Mouse (Mus musculus) urinary bladder, postnatal 4 days (tissue): ENCODE results near the gene Tcp11.

Experiments used
- DNase-seq, 2 experiments: peaks; one replicate each; pipeline ENCODE4 v3.0.0; 2021 to 2022; ENCODE audit warnings: low spot score in 2 of 2

Gene Tcp11

DNA sequence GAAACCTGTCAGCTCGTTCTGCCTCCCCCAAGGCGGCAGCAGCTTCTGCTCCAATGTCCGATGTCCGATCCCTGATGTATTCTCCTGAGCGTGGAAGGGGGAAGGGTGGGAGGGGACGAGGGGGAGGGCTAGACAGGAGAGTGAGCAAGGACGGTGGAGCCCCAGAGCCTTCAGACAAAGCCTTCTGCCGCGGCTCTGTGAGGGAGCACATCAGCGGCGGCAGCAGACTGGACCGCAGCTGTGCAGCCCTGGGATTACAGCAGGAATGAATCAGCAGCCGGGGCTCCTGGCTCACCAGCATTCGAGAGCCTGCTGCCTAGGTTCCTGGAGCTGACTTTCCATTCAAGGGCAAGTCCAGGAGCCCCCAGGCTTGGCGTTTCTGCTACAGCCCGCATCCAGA, 39.8 kb downstream of the Tcp11 start:
- DNase-seq: no peak

DNA sequence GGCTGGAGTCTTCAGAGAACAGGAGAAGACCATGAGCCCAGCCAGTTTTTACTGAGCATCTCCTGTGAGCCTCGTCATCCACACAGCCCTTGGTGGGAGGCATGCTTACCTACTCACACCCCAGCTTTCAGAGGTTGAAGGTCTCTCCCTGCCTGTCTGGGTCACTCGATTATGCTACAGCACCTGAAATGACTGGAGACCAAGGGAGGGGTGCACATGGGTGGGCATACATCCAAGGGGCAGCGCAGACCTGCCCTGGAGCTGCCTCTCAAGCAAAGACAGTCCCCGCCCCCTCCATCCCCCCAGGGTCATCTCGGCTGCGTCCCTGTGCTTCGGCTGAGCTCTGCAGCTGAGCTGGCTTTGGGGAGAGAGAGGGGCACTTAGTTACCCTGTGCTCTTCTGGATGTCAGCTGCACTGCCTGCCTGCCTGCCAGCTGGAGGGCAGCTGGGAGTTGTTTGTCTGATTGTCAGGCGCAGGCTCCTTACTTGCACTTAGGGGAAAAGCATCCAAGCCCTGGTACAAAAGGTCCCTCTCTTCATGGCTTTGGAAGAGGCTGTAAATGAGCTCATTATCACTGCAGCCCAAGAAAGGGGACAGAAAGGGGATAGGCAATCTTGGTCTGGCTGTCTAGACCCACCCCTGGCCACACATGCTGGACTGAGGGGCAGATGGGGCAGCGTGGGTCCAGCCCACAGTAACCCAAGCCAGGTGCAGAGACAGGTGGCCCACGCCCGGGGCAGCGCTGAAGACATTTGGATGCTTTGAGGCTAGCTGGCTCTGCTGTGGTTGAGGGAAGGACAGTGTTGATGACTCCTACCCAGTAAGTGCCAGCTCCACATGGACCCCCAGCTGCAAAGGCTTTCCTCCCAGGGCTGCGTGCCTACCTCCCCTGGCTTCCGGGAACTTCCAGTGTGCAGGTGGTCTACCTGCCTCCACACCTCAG, 43.4 kb downstream of the Tcp11 start:
- no peak for DNase-seq

DNA sequence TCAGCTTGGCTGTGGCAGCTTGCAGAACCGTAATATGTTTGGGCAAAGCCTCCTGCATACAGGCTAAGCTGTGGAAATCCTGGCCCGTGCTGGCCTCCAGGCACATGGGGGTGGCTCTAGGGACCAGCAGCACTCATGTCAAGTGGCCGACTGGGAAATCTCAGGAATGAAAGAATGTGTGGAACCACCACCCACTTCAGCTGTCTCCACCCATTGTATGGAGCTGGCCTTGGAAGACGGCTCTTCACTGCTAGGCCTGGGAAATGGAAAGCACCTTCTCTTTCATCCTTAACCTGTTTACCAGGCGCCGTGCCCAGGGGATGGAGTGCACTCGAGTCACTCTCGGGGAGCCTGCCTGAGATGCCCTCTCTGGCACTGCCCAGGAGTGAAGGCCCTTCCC, 45.5 kb downstream of the Tcp11 start:
- no peak for DNase-seq

DNA sequence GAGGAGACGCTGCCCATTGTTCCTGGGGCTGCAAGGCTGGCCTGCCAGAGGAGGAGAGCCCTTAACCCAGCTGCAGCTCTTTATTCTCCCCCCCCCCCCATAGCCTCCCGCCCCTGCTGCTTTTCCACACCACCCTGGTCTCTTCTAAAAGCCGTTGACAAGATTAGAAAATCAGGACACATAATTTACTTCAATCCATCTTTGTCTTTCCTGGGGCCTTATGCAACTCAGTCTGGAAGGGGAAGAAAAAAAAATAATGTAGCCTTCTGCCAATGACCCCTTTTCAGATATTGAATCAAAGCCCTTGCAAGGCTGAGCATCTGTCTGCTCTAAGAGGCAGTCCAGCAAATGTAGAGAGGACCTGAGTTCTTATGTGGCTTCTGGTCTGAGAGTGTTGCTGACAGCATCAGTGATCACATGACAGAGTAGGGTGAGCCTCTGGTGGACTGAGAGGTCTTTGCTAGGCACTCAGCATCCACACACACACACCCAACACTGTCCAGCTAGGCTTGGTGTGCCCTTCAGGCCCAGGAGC, 47.3 kb downstream of the Tcp11 start:
- DNase-seq: no peak

DNA sequence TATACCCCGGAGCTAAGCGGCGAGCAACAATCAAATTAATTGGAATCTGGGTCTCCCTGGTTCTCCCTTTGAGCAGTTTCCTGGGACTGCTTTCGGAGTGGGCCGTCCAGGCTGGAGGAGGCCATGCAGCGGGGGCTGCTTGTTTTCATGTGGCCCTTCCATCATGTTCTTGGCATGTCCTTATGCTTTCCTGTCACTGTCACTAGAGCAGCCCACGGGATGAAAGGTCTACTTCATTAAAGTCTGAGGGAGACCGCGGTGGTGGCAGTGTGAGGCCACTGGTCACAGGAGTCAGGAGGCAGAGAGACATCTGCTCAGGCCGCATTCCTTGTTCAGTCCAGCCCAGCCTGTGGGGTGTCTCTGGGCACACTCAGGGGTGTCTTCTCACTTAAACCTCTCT, 48.2 kb downstream of the Tcp11 start:
- no peak for DNase-seq

DNA sequence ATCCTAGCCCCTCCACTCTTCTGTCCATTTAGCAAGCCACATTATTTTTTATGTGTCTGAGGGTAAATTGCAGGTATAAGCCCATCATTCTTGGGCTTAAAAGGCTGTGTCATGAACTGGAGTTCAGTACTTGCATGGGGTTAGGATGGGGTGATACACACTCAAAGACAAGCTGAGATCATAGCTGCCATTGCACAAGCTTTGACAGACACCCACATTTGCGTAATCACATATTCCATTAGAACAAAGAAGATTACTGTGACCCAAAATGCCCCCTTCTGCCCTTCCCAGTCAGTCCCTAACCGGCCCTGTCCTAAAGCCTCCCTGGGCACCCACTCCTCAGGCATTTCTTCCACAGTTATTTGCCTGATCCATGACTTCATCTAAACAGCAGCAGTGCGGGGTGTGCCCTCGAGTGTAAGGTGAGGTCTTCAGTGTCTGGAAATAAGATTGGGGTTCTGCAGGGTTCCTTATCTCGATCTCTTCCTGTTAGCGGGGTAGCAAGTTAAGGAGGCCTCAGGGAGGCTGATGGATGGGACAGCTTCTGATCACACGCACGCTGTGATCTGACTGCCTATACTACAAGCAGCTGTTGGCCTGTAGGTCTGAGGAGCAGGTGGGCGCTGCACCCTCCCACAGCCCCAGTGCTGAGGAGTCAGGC, 49.0 kb downstream of the Tcp11 start:
- no peak for DNase-seq

DNA sequence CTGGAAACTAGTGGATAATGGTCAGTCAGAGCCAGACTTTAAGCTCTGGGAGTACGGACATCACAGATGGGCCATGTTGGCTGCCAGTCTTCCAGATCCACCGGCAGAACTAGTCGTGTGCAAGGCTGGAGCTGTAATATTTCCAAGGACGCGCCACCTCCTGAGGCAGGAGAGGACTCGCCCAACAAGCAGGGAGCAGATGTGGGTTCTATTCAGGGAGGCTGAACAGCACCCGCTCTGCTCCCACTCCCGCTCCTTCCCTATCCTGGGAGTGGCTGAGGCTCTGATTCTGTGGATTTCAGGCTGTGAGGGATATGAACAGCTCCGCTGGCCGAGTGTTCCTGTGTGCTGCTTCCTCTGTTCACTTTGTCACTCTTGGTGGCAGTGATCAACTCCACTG, 50.0 kb downstream of the Tcp11 start:
- DNase-seq: no peak

DNA sequence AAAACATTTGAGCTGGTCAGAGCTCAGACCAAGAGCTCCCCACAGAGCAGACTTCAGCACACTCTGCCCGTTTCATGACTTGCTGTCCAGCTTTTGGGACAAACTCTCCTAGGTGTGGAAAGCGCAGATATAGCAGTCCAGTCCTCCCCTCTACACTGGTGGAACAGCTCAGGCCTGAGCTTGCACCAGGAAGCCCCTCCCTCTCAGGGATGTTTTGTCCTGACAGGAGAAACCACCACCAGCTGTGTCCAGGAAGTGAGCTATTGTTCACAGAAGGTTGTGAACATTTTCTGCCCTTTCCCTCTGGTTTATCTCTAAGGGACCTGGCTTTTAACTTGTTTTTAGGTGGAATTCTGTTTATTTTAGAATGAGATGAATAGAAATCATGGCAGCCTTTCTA, 51.1 kb downstream of the Tcp11 start:
- no peak for DNase-seq

DNA sequence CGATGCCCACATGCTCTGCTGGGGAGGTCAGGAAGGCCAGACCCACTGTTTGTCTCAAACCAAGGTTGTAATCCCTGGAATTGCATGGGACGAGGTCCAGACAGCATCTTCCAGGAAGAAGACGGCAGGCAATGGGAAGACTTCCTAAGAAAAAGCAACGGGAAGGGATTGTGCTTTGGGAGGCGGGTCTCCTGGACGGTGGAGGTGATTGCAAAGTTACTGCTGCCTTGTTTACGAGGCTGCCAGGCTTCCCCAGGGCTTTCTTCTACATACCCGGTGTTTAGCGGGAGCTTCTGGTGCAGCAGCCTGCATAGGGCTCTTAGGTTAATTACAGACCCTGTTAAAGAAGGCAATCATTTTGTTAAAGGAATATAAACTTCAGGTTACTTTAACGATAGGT, 52.2 kb downstream of the Tcp11 start:
- DNase-seq: no peak

DNA sequence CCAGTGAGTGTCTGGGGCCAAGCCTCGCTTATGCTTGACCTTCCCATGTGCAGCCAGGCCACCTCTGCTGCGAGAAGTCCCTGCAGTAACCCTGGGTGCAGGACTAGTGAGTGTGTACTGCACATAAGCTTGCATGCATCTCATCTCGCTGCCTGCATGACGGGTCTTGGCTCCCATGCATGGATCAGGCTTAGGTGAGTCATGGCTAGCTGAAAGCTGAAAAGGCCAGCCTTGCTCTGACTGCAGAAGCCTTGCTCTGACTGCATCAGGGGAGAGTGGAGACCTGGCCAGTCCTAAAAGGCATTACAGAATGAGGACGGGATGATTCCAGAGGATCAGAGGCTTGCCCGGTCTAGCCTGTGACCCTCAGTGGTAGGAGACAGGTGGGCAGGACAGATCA, 53.2 kb downstream of the Tcp11 start:
- no peak for DNase-seq

DNA sequence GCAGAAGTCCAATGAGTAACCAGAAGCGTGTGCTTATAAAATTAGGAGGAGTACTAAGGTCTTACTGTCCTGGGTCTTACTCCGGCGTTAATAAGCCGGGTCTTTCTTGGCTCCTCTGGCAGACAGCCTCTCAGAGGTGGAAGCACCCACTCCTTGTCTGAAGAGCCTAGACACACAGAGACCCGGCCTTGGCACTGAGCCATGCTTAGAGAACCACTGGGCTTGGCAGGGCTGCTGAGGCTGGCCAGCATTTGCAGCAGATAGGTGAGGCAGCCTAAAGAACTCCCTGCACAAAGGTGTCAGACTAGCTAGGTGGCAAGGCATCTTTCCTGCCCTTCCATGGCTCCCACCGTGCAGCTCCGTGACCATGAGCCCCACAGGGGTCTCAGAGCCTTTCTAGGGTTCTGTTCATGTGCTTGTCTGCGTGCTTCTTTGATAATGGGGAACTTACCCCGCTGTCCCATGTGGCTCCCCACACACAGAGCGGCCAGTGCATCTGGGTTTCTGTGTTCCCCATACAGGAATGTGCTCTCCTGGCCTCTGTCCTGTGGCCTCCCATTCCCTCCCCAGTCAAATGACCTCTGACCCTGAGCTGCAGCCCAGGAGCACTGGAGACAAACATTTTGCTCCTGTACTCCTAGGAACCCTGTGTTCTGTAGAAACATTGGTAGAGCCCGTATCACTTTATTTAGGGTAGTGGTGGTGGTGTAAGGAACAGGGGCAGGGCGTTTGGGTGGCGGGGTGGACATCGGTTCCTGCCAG, 54.1 kb downstream of the Tcp11 start:
- DNase-seq: no peak

DNA sequence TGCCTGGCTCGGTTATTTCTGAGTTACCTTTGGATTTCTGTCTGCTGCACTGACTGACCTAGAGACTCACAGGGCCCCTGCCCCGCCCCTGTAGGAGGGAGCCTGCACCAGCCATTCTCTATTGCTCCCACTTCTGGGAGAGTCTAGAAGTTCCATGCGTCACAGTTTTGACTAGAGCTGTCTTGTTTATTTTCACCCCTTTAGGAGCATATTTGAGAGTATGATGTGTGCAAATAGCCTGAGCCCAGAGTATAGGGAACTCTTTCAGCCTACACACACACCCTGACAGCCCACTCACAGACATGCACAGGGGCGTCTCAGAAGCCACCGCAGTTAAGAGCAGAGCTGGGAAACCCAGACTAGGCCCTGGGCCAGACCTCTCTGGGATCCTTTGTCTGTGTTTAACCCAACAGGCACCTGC, 54.9 kb downstream of the Tcp11 start:
- no peak for DNase-seq

DNA sequence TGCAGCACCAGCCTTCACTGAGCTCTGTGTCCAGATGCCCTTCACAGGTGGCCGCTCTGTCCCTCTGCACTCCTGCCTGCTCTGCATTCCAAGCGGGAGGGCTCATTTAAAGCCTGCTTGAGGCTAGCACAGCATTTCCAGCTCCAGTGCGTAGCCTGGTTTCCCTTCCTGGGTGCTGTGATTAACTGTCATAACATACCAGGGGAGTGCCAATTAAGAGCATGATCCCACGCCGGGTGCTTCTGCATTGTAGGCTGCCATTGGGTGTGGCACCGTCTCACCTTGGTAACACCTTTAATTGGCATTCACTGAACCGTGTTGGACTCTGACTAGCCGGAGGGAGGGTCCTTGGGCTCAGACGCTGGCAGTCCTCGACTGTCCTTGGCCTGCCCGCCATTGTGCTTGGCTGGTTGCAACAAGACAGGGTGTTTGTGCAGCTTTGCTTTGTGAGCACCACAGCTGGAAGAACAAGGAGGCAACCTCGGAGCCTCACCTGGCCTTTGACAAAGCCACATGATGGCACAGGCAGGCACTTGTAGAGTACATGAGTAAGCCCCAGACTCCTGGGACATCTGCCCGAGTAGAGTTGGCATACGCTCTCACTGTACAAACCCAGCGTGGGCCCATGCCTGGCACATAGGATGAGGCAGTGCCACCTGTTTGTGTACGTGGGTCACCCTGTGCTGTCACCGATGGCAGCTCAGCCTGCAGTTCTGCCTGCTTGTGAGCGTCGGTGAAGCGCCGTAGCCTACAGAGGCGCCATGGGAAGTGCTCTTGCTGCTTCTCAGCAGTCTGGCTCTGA, 57.4 kb downstream of the Tcp11 start:
- no peak for DNase-seq

DNA sequence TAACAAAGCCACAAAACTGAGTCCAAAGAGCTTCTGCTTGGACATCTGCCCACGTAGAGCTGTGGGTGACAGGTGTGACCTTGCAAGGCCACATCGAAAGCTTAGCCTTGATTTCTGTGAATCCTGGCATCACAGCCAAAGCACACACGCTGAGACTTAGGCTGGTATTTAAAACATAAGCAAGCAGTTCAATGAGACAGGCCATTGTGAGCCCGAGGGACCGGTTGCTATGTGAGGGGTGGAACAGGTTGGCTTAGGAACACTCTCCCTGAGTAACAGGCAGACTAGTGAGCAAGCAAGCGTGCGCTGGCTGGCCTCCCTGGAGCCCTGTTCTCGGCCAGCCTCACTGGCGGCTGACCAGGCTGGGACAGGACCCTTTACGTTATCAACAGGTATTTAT, 58.5 kb downstream of the Tcp11 start:
- DNase-seq: no peak

DNA sequence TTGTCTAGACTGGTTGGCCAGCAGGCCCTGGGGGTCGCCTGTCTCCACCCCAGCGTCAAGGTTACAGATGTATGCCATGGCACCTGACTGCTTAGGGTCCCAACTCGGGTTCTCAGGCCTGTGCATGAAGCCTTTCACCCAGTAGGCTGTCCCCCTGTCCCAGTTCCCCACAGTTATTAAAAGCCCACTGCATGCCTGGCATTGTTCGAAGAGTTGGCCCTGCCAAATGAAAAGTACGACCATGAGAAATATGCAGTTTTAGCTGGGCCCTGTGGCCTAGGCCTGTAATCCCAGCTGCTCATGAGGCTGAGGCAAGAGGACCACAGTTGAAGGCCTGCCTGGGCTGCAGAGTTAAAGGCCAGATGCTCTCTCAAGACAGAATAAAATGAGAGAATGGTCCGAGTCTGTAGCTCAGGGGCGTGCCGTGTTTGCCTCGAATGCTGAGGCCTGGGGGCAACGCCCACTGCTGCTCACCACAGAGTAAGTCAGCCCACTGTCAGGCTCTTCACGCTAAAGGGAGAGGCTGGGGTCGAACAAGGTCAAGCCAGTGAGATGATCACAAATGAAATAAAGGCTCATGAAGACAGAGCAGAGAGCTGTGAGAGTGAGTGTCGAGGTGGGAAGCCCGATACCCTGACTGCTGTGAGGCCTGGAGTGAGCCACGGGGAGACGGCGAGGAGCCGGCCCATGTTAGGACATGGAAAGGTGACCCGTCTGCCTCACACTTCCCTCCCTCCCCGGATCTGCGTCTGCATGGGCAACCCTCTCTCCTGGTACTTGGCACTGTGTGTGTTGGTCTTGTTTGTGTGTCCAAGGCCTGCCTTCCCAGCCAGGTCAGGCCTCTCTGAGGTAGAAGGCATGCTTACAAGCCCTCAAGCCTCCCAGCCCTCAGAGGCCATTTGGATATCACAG, 60.4 kb downstream of the Tcp11 start:
- no peak for DNase-seq

DNA sequence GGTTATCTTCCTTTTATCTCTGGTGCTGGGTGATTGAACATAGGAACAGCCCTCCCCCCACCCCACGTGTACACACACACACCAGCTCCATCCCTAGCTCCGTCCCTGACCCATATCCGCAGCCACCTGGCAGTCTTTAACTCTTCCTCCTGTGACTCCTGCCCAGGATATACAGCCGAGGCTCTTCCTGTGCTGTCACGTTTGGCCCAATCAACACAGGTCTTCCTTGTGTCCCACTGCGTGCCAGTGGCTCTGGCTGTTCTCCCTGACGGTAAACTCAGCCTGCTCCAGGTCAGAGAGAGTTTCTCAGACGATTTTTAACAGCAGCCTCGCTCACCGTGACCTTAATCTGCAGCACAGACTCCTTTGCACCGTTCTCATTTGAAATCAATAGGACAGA, 61.7 kb downstream of the Tcp11 start:
- no peak for DNase-seq

DNA sequence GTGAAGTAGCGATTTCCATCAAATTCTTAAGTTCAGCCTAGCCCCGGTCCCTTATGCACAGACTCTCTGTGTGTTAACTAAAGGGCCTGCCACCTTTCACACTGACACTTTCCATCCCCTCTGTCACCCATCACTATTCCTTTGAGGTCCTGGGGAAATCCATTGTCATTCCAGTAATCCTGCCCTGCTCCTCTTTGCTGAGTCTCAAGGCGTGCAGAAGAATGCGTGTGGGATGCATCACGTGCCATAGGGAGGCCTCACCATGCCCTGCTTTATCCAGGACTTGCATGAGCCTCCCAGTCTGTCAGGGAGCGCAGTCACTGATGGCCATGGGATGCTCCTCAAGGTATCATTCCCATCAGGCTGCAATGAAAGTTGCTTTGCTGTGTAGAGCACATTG, 62.1 kb downstream of the Tcp11 start:
- no peak for DNase-seq
